Mouse (Mus musculus): ENCODE measurements around the gene Mbtd1.

GRCm38 (mm10) chr11:93956159-93956558 is 70.5 kb downstream of the Mbtd1 start, which contains the start of gene Nme2:
- no peak for TF ChIP-seq CTCF (IDR thresholded peaks at IDR 0.05)
- TF ChIP-seq EP300 (IDR thresholded peaks at IDR 0.05), result no peak
